Mouse (Mus musculus): ENCODE data around the gene 1600014C23Rik. TPM values are rescaled to one million over a fixed set of nuclear protein-coding genes. Genes with fewer than 3 reads are reported as not detected.

The 1600014C23Rik gene
- polyA plus RNA-seq, 1 experiment from 2014 or later, result not detected

GRCm38 (mm10) chr17:45699039-45699740 lies 34.5 kb downstream of the 1600014C23Rik start:
- H3K4me3 ChIP-seq (ENCODE audit: inconsistent target), result no peak overlapping the region
- H3K27ac ChIP-seq, result no peak overlapping the region
- peaks cover 4% of the 10 kb centered on the region; the same call in 1 of the 2 replicates for H3K79me2 ChIP-seq (ENCODE audit: inconsistent target)
- H3K36me3 ChIP-seq (ENCODE audit: inconsistent target), result 0 out of 2 replicates have a peak, but pooled peaks cover 9% of the 10 kb centered on the region
- 93% methylated on average over 3 of the region's 3 CpGs for WGBS (ENCODE audit: missing documents)

- H3K4me3 ChIP-seq (ENCODE audit: inconsistent target), result no peak overlapping the region
- H3K27ac ChIP-seq, result no peak overlapping the region
- H3K79me2 ChIP-seq (ENCODE audit: inconsistent target), result peaks cover 13% of the 10 kb centered on the region; the same call in 1 of the 2 replicates
- H3K36me3 ChIP-seq (ENCODE audit: inconsistent target), result 0 out of 2 replicates have a peak, but pooled peaks cover 9% of the 10 kb centered on the region
- 96% methylated on average over 6 of the region's 6 CpGs for WGBS (ENCODE audit: missing documents)
Measured at GRCm38 (mm10) chr17:45698368-45698767, 35.3 kb downstream of the 1600014C23Rik start.

GRCm38 (mm10) chr17:45696981-45697380 lies 36.7 kb downstream of the 1600014C23Rik start:
- WGBS (ENCODE audit: missing documents), result over 99% methylated on average over 7 of the region's 9 CpGs
- H3K79me2 ChIP-seq (ENCODE audit: inconsistent target), result peaks cover 27% of the 10 kb centered on the region
- H3K27ac ChIP-seq, result no peak overlapping the region
- no peak overlapping the region for H3K4me3 ChIP-seq (ENCODE audit: inconsistent target)
- 0 out of 2 replicates have a peak, but pooled peaks cover 9% of the 10 kb centered on the region for H3K36me3 ChIP-seq (ENCODE audit: inconsistent target)

- Histone ChIP-seq H3K4me3 (ENCODE audit: inconsistent target) (no peak overlapping the region), H3K27ac (no peak overlapping the region), H3K79me2 (ENCODE audit: inconsistent target) (peaks cover 42% of the 10 kb centered on the region), H3K36me3 (ENCODE audit: inconsistent target) (0 out of 2 replicates have a peak, but pooled peaks cover 9% of the 10 kb centered on the region)
- 31% methylated on average over 18 of the region's 23 CpGs for WGBS (ENCODE audit: missing documents)
Measured at GRCm38 (mm10) chr17:45695227-45696120, 38.2 kb downstream of the 1600014C23Rik start.

- no peak overlapping the region for H3K4me3 ChIP-seq (ENCODE audit: inconsistent target)
- no peak overlapping the region for H3K27ac ChIP-seq
- 93% methylated on average over 18 of the region's 18 CpGs for WGBS (ENCODE audit: missing documents)
- 0 out of 2 replicates have a peak, but pooled peaks cover 9% of the 10 kb centered on the region for H3K36me3 ChIP-seq (ENCODE audit: inconsistent target)
- peaks cover 55% of the 10 kb centered on the region for H3K79me2 ChIP-seq (ENCODE audit: inconsistent target)
Measured at GRCm38 (mm10) chr17:45693812-45694565, 39.7 kb downstream of the 1600014C23Rik start.

- Histone ChIP-seq H3K27ac (no peak overlapping the region), H3K36me3 (ENCODE audit: inconsistent target) (no peaks in the 10 kb centered on the region), H3K79me2 (ENCODE audit: inconsistent target) (peaks cover 73% of the 10 kb centered on the region), H3K4me3 (ENCODE audit: inconsistent target) (no peak overlapping the region)
- 96% methylated on average over 5 of the region's 5 CpGs for WGBS (ENCODE audit: missing documents)
Measured at GRCm38 (mm10) chr17:45692159-45692558, 41.5 kb downstream of the 1600014C23Rik start.

GRCm38 (mm10) chr17:45690044-45690443 lies 43.6 kb downstream of the 1600014C23Rik start:
- WGBS (ENCODE audit: missing documents), result 94% methylated on average over 4 of the region's 4 CpGs
- Histone ChIP-seq H3K27ac (no peak overlapping the region), H3K4me3 (ENCODE audit: inconsistent target) (no peak overlapping the region), H3K36me3 (ENCODE audit: inconsistent target) (no peaks in the 10 kb centered on the region), H3K79me2 (ENCODE audit: inconsistent target) (peaks cover 84% of the 10 kb centered on the region)

GRCm38 (mm10) chr17:45689120-45689519 lies 44.5 kb downstream of the 1600014C23Rik start:
- no peak overlapping the region for H3K4me3 ChIP-seq (ENCODE audit: inconsistent target)
- WGBS (ENCODE audit: missing documents), result 93% methylated on average over 7 of the region's 9 CpGs
- peaks cover 88% of the 10 kb centered on the region for H3K79me2 ChIP-seq (ENCODE audit: inconsistent target)
- H3K27ac ChIP-seq, result no peak overlapping the region
- H3K36me3 ChIP-seq (ENCODE audit: inconsistent target), result no peaks in the 10 kb centered on the region

GRCm38 (mm10) chr17:45686716-45687115 lies 46.9 kb downstream of the 1600014C23Rik start, which contains the start of gene Tmem63b:
Gene Tmem63b (minus strand): TSS chr17:45686905.
- Histone ChIP-seq H3K36me3 (ENCODE audit: inconsistent target) (no peaks in the 10 kb centered on the region), H3K4me3 (ENCODE audit: inconsistent target) (peak within 1 kb of the TSS; percentile 98), H3K79me2 (ENCODE audit: inconsistent target) (peaks cover 65% of the 10 kb centered on the region), H3K27ac (peak within 1 kb of the TSS; percentile 62)
- WGBS (ENCODE audit: missing documents), result 1% methylated on average over 12 of the region's 12 CpGs

GRCm38 (mm10) chr17:45686093-45686619 lies 47.5 kb downstream of the 1600014C23Rik start, which contains the start of gene Mrpl14:
Gene Mrpl14 (plus strand): TSS chr17:45686322.
- Histone ChIP-seq H3K36me3 (ENCODE audit: inconsistent target) (no peaks in the 10 kb centered on the region), H3K79me2 (ENCODE audit: inconsistent target) (peaks cover 59% of the 10 kb centered on the region), H3K4me3 (ENCODE audit: inconsistent target) (peak within 1 kb of the TSS; percentile 98), H3K27ac (peak within 1 kb of the TSS; percentile 62)
- WGBS (ENCODE audit: missing documents), result under 1% methylated on average over 43 of the region's 50 CpGs

GRCm38 (mm10) chr17:45685171-45686092 lies 48.2 kb downstream of the 1600014C23Rik start:
- Histone ChIP-seq H3K36me3 (ENCODE audit: inconsistent target) (no peaks in the 10 kb centered on the region), H3K4me3 (ENCODE audit: inconsistent target) (peak overlapping the region; percentile 56), H3K79me2 (ENCODE audit: inconsistent target) (peaks cover 52% of the 10 kb centered on the region), H3K27ac (no peak overlapping the region)
- WGBS (ENCODE audit: missing documents), result 7% methylated on average over 52 of the region's 58 CpGs

- H3K36me3 ChIP-seq (ENCODE audit: inconsistent target), result no peaks in the 10 kb centered on the region
- WGBS (ENCODE audit: missing documents), result 70% methylated on average over 14 of the region's 14 CpGs
- H3K27ac ChIP-seq, result no peak overlapping the region
- H3K79me2 ChIP-seq (ENCODE audit: inconsistent target), result peaks cover 45% of the 10 kb centered on the region
- H3K4me3 ChIP-seq (ENCODE audit: inconsistent target), result peak overlapping the region; percentile 56; the same call in 1 of the 2 replicates
Measured at GRCm38 (mm10) chr17:45684667-45685131, 48.9 kb downstream of the 1600014C23Rik start.
